Mouse (Mus musculus) adrenal gland, adult 8-10 months (tissue): ENCODE measurements around the gene Ehbp1l1. TPM values are rescaled to one million over a fixed set of nuclear protein-coding genes. Genes with fewer than 3 reads are reported as not detected.

Source experiments
- DNase-seq: peaks from one replicate; pipeline ENCODE4 v3.0.0; 2022
- total RNA-seq, 4 experiments: library from RNA; stranded (reverse); gene quantifications; 2 replicates each; pipeline ENCODE4 v1.2.4; 2022

The Ehbp1l1 gene
- total RNA-seq, 4 experiments from 2014 or later, result 24.9 to 39.2 (median 32.8) TPM

DNA sequence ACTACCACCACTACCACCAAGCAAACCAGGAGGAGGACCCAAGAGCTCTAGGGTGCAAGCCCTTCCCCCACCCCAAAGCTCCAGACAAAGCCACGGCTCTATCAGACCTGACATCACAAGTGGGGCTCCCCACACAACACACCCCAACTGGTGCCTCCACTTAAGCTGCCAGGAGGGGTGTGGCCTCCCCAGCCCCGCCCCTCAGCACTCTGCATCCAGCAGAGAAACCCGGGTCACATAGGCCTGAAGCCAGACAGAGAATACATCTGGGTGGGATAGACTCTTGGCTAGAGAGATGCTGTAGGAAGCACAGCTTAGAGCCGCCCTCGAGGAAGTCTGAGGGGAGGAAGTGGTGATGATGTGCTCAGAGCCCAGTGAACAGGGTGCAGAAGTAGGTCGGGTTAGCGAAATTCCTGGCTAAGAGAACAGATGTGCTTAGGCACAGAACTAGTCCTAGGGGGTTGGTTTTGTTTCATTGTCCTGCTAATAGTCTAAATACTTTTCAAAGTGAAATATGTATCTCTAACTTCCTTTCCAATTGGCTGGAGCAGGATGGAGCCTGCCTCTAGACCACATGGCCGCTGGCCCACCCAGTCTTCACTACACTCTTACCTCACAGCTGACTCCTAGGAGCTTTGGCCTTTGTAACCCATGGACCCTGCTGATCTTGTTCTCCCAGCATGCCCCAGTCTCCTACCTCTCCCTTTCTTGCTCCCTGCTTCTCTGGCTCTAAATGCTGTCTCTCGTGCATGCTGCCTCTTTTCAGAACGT, 21.1 kb downstream of the Ehbp1l1 start:
- no peak for DNase-seq

DNA sequence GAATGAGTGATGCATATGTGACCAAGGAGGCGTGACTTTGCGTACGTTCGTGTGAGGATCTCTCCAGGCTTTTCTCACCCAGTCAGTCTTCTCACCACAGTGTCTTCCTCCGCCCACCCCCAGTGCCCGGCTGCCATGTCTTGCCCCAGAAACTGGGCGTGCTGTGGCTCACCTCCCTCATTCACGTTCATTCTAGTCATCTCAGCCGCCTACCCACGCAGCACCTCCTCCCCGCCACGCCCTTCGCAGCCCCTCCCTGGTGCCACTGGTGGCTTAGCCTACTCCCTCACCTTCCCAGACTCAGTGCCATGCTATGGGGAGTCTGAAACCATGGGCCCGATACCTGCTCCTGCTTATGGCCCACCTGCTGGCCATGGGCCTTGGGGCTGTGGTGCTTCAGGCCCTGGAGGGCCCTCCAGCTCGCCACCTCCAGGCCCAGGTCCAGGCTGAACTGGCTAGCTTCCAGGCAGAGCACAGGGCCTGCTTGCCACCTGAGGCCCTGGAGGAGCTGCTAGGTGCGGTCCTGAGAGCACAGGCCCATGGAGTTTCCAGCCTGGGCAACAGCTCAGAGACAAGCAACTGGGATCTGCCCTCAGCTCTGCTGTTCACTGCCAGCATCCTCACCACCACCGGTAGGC, 21.8 kb downstream of the Ehbp1l1 start, which contains the start of gene Kcnk7:
Kcnk7 (plus strand) TSS at position 205 of the 638 bp plus-strand sequence.
- no peak for DNase-seq

DNA sequence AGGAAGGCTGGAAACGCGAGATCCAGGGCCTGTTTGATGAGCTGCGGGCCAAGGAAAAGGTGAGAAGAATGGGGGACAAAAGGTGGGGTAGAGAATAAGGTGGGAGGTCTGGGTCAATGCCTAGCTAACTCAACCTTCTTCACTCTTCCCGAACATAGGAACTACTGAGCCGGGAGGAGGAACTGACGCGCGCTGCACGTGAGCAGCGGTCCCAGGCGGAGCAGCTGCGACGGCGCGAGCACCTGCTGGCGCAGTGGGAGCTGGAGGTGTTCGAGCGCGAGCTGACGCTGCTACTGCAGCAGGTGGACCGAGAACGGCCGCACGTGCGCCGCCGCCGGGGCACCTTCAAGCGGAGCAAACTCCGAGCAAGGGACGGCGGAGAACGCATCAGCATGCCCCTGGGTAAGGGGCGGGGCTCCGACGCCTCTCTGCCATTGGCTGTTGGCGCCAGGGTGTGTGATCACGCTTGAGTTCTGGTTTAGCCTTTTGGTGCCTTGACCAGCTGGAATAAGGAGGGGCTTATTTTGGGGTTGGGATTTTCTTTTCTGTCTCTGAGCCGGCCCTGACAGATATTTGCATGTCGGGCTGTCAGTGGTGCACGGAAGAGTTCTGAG, 30.2 kb downstream of the Ehbp1l1 start:
- DNase-seq, result no peak

DNA sequence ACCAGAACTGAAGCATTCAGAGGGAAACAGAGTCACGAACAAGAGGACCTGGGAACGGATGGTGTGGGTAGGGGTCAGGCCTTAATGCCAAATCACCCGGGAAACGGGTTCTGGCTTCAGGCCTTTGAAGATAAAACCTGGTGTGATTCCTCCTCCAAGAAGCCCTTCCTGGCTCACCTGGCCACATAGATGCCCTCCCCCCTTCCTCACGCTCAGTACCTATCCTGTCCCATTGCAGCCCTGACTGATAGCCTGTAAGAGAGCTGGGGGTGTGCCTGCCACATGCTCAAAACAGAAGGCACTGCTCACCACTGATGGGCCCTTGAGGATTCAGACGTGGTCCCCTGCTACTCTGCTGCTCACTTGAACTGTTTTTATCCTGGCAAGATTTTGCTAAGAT, 32.3 kb downstream of the Ehbp1l1 start:
- DNase-seq, result no peak

DNA sequence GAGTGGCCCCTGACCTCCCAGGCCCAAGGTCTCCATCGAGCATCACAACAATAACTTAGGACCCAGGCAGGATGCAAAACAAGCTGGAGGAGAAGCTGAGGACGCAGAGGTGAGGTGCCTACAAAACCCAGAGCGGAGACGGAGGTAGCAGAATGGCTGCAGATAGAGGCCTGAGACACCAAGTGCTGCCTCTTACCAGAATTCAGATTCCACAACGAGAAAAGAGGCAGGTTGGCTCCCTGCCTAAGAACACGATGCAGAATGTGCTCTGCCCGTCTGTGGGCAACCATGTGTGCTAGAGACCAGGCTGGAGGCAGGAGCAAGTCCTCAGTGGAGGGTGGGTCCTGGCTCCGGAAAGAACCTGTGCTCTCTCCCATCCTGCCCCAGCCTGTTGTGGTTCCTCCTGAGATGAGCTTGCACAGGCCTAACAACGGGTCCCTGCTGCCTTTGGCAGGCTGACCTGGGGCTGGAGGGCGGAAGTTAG, 33.2 kb downstream of the Ehbp1l1 start:
- no peak for DNase-seq

DNA sequence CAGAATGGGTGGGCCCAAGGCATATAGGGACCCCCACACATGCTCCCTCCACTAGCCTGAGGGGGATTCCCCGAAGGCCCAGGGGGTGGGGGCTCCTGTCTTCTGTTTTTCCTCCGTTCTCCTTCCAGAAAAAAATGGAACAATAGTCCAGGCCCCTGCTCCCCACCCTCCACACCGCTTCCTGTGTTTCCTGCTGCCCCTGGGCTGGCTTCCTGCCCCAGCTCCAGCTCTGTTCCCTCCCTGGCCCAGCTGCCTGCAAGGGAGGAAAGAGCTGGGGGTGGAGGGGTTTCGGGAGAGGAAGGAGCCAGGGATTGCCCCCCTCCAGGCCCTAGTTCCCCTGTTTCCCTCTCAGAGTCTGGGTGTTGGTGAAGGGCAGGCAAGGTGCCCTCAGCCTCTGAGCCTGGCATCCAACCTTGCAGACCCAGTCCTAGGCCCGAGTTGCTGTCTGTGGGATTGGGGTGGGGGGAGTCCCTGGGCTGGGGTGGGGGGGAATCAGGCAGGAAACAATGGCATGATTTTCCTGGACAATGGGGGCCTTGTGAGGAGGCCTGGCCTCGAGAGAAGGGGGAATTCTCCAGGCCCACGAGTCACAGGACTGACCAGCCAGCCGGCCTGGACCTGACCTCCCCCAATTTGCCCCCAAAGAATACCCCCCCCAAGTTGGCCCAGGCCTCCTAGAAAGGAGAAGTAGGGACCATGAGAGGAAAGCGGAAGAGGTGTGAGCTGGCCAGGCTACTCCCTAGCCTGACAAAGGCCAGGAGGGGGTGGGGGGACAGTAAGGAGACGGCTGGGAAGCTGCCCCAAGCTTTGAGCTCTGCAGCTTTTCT, 33.8 kb downstream of the Ehbp1l1 start:
- DNase-seq, result no peak

DNA sequence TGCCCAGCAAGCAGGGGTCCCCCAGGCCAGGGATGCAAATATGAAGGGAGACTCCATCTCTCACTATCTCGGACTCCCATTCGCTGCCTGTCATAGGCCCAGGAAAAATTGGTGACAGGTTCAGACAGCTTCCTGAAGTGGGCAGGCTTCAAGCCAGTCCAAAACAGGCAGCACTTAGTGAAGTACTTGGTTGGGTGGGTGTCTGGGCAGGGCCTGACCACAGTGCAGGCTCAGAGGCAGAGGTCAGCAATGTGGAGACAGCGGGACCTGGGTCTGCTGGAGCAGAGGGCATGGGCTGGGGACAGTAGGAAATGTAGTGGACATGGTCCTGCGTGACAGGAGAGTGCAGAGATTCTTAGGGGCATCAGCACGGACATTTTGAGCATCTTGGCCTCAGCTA, 34.5 kb downstream of the Ehbp1l1 start:
- no peak for DNase-seq

DNA sequence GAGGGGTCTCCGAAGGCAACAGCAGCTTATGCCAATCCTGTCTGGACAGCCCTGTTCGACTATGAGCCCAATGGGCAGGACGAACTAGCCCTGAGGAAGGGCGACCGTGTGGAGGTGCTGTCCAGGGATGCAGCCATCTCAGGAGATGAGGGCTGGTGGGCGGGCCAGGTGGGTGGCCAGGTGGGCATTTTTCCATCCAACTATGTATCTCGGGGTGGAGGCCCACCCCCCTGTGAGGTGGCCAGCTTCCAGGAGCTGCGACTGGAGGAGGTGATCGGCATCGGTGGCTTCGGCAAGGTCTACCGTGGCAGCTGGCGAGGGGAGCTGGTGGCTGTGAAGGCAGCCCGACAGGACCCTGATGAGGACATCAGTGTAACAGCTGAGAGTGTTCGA, 35.8 kb downstream of the Ehbp1l1 start:
- no peak for DNase-seq

DNA sequence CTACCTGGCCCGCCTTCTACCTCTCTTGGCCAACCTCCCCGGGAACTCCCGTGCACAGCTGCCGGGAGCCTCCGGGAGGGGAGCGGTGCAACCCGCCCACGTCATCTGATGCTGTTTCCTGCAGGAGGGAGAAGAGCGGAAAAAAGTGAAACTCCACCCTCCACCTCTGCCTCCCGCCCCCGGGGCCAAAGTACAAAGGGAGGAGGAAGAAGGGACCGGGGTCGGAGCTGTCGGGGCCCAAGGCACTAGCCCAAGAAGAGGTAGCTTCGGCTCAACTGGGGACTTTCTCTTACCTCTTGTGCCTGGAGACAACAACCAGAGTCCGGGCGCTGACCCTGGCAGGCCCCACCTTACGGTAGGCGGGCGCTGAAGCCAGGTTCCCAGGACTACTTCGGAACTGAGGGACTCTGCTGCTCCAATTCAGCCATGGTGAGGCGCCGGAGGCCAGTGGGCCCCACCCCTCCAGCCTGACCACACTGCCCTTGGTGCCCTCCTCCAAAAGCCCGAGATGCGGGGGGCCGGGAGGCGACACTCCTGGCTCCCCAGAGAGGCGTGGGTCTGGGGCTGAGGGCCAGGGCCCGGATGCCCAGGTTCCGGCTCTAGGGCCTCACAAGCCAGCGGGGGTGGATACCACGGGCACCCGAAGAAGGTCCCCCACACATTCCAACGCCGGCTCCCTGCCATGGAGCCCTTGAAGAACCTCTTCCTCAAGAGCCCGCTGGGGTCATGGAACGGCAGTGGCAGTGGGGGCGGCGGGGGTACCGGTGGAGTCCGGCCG, 36.4 kb downstream of the Ehbp1l1 start:
- DNase-seq, result peak; percentile 90

DNA sequence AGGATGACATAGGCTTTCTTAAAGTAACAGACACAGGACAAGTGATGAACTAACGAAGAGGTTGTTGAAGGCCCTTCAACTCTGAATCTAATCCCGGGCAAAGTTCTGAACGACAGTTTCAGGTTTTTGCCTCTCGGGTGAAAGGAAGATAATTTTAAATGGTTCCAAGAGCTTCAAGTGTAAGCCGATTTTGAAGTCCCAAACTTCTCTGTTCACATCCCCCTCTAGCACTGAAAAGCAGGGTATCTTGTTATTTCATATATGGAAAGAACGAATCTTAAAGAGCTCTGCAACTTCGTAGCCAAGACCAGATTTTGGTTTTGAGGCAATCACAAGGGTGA, 37.1 kb downstream of the Ehbp1l1 start:
- no peak for DNase-seq

DNA sequence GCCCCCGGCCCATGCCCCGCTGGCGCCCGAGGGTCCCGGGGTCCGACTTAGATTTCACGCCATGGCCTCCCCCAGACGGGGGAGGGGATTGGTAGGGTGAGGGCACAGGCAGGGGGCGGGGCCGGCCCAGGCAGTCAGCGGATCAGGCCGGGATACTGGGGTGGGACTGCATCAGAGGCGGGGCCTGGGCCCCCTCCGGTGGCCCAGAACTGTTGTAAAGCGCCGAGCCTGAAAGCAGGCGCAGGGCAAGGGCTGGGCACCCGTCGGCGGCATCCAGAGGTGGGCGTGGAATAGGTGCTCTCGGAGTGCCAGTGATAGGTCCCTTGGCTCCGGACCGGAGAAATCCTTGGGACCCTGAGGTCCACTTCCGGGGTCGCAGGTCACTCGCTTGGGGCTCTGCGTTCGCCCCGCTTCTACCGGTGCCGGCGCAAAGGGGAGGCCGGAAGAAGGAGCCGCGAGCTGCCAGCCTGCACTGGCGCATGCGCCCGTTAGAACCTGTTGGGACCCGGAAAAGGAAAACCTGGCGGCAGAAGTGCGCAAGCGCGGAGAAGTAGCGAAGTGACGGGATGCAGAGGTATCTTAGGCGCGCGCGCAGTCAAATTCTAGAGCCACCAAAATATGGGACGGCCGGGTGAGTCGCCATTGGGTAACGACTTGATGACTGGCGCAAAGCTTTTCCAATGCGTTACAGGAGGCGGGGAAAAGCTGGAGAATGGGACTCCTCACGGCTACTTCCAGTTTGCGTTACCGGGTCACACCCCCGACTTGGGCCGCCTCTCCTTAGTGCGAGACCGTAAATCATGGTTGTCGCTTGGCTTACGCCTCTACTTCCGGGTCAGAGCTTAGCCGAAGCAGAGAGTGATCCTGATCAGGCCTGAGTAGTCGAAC, 37.7 kb downstream of the Ehbp1l1 start, which contains the start of the genes Map3k11 and Pcnx3:
Map3k11 (plus strand) TSS at position 543 of the 888 bp plus-strand sequence.
Pcnx3 (minus strand) TSS at position 709 of the 888 bp plus-strand sequence.
- peak; percentile 98 for DNase-seq

DNA sequence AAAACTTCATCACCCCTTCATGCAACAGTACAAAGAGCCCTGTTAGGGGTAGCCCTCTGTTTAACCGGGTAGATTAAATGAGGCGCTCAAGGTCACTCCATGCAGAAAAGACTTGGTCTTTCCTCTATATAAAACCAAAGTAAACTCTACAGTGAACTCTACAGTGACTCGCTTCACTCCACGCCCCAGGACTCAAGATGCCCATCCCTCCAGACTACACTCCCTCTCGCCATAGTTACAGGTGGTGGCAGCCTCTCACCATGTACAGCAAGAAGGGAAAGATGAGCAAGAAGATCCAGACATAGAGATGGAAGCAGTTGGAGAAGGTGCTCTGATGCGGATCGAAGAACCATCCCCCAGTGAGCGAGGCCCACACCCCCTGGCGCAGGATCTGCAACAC, 38.4 kb downstream of the Ehbp1l1 start:
- peak; percentile 35 for DNase-seq

DNA sequence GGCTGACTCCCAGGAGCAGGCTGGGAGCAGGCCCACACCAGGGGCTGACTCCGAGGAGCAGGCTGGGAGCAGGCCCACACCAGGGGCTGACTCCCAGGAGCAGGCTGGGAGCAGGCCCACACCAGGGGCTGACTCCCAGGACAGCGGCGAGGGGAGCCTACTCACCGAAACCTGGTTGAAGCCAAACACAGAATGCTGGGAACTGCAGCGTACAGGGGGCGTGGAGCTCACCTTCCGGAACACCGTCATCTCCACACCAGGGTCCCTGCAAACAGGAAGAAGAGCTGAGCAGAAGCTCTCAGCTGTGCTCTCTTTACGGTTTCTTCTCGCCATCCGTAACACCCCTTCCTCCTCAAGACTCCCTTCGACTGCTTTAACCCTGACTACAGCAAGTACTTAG, 39.2 kb downstream of the Ehbp1l1 start:
- DNase-seq, result peak; percentile 6

DNA sequence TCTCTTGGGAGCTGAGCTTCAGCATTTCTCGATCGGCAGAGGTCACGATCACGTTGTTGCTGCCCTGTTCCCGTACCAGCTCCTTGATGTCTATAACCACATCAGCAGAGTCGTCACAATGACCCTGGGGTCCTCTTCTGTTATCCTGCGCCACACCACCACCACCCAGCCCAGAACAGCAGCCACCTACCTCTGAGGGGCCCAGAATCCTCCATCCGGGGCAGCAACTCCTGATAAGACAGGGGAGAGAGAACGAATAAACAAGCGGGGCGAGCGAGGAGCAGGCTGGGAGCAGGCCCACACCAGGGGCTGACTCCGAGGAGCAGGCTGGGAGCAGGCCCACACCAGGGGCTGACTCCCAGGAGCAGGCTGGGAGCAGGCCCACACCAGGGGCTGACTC, 39.7 kb downstream of the Ehbp1l1 start:
- no peak for DNase-seq

DNA sequence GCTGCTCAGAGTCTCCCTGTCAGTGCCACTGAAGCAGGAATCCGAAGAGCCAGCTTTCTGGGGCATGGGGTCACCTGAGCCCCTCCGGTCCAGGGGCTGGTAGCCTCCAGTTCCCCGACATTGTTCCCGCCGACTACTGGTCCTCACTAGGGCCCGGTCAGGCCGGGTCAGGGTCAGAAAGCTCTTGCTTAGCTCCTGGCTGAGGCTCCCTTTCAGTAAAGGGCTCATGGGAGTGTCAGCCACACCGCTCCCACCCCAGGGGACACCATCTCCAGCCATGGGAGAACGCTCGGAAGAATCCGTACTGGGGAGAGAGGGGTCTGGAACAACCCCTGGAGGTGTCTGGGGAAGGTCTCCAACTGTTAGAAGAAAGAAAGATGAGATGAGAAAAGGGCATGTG, 40.3 kb downstream of the Ehbp1l1 start:
- peak; percentile 6 for DNase-seq

DNA sequence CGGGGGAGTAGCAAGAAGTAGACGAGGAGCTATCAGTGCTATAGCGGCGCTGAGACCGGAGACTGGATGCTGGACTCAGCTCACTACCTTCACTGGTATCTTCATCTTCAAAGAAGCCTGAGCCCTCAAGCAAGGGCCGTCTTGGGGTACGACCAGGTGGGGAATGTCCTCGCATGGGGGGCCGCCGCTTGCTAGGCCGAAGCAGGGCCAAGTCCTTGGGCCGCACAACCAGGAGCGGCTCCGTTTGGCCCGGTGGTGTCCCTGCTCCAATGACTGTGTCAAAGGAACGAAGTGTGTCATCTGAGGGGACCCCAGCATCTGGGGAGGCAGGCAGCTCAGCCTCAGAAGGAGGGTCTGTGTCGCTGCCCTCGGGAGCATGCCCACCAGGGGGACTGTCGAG, 40.7 kb downstream of the Ehbp1l1 start:
- DNase-seq, result peak; percentile 13

DNA sequence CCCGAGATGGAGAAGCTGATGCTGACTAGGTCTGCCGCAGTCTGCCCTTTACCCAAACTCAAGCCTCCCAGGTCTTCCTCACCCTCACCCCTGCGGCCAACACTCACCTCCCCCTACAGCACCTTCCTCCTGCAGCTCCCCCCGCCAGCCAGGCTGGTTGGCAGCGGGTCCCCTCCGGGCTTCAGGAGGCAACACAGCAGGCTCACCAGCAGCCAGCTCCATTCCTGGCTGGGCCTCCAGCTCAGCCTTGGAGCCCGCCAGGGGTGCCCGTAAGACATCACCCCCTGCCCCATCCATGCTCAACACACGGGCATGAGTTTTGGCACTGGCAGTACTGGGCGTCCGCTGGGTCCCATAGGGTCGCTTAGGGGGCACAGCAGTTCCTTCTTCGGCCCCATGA, 41.1 kb downstream of the Ehbp1l1 start:
- peak; percentile 3 for DNase-seq

DNA sequence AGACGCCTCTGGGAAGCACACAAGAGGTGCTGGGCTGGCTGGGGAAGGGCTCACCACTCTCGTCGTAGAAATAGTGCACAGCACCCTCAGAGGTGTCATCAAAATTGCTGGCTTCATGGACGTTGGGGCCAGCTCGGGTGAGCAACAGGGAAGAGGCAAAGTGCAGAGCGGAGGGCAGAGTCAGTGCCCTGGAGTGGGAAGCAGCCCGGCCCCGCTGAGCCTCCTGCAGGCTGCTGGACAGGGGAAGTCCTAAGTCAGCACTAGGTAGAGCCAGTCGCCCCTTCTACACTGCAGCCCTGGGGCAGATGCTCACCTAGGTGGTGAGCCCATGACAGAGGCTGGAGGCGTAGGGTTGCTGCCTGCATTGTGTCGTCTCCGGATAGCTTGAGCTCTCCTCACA, 41.9 kb downstream of the Ehbp1l1 start:
- no peak for DNase-seq

DNA sequence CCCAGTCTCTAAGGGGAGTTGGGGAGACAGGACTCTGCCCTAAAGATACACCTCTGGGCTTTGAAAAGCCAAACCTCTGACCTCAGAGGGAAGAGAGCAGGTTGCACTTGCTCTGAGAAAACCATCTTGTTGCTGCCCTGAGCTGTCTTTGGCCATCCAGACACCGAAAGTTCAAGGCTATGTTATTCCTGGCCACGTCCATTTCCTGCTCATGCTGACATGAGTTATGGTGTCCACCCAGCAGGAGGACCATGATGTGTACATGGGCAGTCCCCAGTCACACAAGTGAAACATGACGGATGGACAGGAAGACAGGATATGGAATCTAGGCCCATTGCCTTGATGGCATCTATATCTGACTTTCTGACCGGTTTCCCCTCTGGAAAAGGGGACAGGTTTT, 45.7 kb downstream of the Ehbp1l1 start:
- DNase-seq, result peak; percentile 72

DNA sequence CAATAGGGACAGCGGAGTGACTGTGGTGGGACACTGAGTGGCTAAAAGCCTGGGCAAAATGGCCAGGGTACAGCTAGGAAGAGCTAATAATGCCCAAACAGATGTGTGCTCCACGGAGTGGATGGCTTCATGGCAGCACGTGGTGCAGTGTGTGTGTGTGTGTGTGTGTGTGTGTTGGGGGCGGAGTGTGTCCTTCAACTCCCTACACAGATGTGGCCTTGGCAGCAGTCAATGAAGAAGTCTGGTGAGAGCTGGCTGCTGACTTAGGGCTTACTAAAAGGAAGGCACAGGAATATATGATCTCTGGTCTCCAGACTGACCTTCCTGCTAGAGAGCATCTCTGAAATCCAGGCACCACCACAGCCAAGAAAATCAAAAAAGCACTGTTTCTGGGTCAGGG, 57.7 kb downstream of the Ehbp1l1 start:
- DNase-seq, result no peak

DNA sequence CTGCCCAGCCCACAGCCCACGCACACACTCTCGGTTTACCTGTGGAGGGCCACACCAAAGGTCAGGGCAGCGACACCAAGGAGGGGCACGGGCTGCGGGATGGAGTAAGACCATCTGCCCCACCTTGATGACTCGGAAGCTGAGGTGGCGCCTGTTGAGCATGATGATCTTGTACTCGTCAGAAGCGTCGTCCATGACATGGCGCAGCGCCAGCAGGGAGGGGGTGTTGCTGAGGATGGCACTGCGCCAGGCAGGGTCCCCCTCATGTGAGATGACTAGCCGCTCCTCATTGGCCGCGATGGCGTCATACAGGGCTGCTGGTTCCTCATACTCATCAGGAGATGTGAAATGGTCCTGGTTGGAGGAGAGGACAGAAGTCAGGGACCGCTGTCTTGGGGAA, 59.7 kb downstream of the Ehbp1l1 start:
- no peak for DNase-seq
